Mouse (Mus musculus) cortical plate, adult 2 months (tissue): ENCODE measurements around the gene Lmna. TPM values are rescaled to one million over a fixed set of nuclear protein-coding genes. Genes with fewer than 3 reads are reported as not detected.

ENCODE experiments used
- H3K27ac ChIP-seq: fragments of 200-500 bp; 2 replicates; pipeline ENCODE4 v1.5.1; 2012; ENCODE audit warnings: low read length, control low read depth, inconsistent platforms; ENCODE audit not compliant: insufficient read depth
- H3K4me1 ChIP-seq: fragments of 200-500 bp; 2 replicates; pipeline ENCODE4 v1.6.1; 2011; ENCODE audit warnings: low read length; ENCODE audit not compliant: control insufficient read depth, insufficient read depth
- H3K4me3 ChIP-seq: fragments of 200-500 bp; 2 replicates; pipeline ENCODE4 v1.5.1; 2011; ENCODE audit warnings: mild to moderate bottlenecking, low read length, control low read depth; ENCODE audit not compliant: insufficient read depth
- CTCF ChIP-seq: fragments of 200-500 bp; IDR thresholded peaks from 2 replicates; pipeline ENCODE4 v1.5.1; 2011; ENCODE audit warnings: mild to moderate bottlenecking, control low read depth, low read length; ENCODE audit not compliant: insufficient read depth; ENCODE audit errors: extremely low read depth
- POLR2A ChIP-seq: fragments of 200-500 bp; IDR thresholded peaks from 2 replicates; pipeline ENCODE4 v1.6.1; 2011; ENCODE audit warnings: mild to moderate bottlenecking, low read length, control low read depth; ENCODE audit not compliant: insufficient read depth; ENCODE audit errors: extremely low read depth
- polyA plus RNA-seq: library from polyadenylated mRNA; depleted of rRNA; stranded (reverse); fragments of >200 nt; gene quantifications from 2 replicates; pipeline ENCODE4 v1.2.3, GENCODE M21; 2012

The Lmna gene
- polyA plus RNA-seq, 1 experiment, result 64.7 TPM

DNA sequence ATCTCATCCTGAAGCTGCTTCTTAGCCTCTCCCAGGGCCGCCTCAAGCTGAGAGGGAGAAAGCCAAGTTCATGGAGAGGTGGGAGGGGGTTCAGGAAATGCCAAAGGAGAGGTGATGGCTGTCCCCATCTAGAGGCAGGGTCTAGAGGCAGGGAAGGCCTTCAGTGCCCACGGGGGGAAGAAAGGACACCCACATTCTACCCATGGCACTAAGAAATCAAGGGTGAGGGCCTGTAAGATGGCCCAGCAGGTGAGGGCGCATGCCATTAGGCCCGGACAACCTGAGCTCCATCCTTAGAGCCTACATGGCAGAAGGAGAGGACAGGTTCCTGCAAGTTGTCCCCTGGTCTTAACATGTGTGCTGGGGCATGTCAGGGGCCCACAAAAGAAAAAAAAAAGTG, 22.9 kb downstream of the Lmna start:
- H3K4me1 ChIP-seq, result peaks cover 5% of the 10 kb centered on the region; the same call in 1 of the 2 replicates
- H3K4me3 ChIP-seq, result no peak overlapping the region
- no peak overlapping the region for H3K27ac ChIP-seq
- TF ChIP-seq CTCF (no peak), POLR2A (no peak)

DNA sequence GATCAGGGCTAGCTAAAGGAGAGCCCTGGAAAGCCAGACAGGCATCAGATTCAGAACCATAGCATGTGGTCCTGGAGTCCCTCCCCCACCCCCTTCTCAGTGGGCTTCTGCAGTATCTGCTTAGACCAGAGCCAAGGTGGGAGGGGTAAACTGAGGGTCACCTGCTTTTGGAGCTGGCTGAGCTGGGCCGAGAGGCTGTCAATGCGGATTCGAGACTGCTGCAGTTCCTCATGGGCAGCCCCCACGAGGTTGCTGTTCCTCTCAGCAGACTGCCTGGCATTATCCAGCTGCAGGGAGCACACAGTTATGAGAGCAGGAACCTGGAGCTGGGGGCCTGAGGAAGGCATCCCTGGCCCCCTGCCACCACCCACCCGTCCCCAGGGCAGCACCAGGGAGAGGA, 23.7 kb downstream of the Lmna start:
- Histone ChIP-seq H3K27ac (no peak overlapping the region), H3K4me3 (no peak overlapping the region), H3K4me1 (peaks cover 5% of the 10 kb centered on the region; the same call in 1 of the 2 replicates)
- no peak for TF ChIP-seq POLR2A
- no peak for TF ChIP-seq CTCF

- no peak for TF ChIP-seq POLR2A
- no peak for TF ChIP-seq CTCF
- Histone ChIP-seq H3K4me3 (no peak overlapping the region), H3K4me1 (peaks cover 1% of the 10 kb centered on the region; the same call in 1 of the 2 replicates), H3K27ac (no peak overlapping the region)
These were observed 25.0 kb downstream of the Lmna start for GRCm38 (mm10) chr3:88484597-88485316.

DNA sequence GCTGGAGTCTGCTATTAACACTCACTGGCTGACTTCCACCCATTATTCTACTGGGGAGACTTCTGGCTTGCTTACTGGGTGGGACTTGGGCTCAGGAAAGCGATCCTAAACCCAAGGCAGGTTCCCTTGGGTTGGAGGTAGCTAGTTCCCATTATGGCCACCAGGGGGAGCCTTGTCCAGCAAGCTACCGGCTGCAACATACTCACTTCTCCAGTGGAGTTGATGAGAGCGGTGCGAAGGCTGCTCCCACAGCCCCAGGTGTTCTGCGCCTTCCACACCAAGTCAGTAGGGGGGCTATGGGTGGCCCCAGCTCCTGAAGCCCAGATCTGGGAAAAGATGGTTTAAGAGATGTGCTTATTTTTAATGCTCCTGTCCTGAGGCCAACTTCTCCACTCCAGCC, 26.1 kb downstream of the Lmna start:
- Histone ChIP-seq H3K4me1 (no peaks in the 10 kb centered on the region; the same call in 1 of the 2 replicates), H3K4me3 (no peak overlapping the region), H3K27ac (no peak overlapping the region)
- no peak for TF ChIP-seq POLR2A
- peak; percentile 89 for TF ChIP-seq CTCF

DNA sequence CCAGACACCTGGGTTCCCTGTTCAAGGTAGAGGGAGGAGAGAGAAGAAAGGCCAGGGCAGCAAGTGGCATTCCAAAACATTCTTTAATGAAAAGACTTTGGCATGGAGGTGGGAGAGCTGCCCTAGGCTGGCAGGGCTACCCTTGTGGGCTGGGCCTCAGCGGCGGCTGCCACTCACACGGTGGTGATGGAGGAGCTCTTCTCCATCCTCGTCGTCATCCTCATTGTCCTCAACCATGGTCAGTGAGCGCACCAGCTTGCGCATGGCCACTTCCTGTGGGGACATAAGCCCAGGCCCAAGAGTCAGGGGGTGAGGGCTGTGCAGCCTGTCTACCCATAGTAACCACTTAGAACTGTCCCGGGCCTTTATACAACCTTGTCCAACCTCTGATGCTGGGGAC, 26.6 kb downstream of the Lmna start:
- Histone ChIP-seq H3K4me1 (no peaks in the 10 kb centered on the region; the same call in 1 of the 2 replicates), H3K4me3 (no peak overlapping the region), H3K27ac (no peak overlapping the region)
- TF ChIP-seq CTCF (no peak), POLR2A (no peak)

GRCm38 (mm10) chr3:88482336-88482735, 27.4 kb downstream of the Lmna start:
- H3K27ac ChIP-seq, result no peak overlapping the region
- TF ChIP-seq CTCF (no peak), POLR2A (no peak)

GRCm38 (mm10) chr3:88481372-88482040, 28.2 kb downstream of the Lmna start:
- TF ChIP-seq CTCF (no peak), POLR2A (no peak)
- no peaks in the 10 kb centered on the region; the same call in 1 of the 2 replicates for H3K4me1 ChIP-seq
- H3K27ac ChIP-seq, result no peak overlapping the region
- H3K4me3 ChIP-seq, result no peak overlapping the region

More at GRCm38 (mm10) chr3:88482336-88482735, 27.4 kb downstream of the Lmna start:
- Histone ChIP-seq H3K4me3 (no peak overlapping the region), H3K4me1 (no peaks in the 10 kb centered on the region; the same call in 1 of the 2 replicates)

- H3K4me1 ChIP-seq, result no peaks in the 10 kb centered on the region; the same call in 1 of the 2 replicates
- no peak for TF ChIP-seq POLR2A
- TF ChIP-seq CTCF, result no peak
- H3K4me3 ChIP-seq, result no peak overlapping the region
- H3K27ac ChIP-seq, result no peak overlapping the region
These were observed 29.1 kb downstream of the Lmna start for GRCm38 (mm10) chr3:88480679-88481078.

GRCm38 (mm10) chr3:88479828-88480227, 29.9 kb downstream of the Lmna start:
- no peak for TF ChIP-seq POLR2A
- H3K27ac ChIP-seq, result no peak overlapping the region
- no peaks in the 10 kb centered on the region; the same call in 1 of the 2 replicates for H3K4me1 ChIP-seq
- no peak overlapping the region for H3K4me3 ChIP-seq

GRCm38 (mm10) chr3:88479163-88479562, 30.6 kb downstream of the Lmna start:
- Histone ChIP-seq H3K4me1 (no peaks in the 10 kb centered on the region; the same call in 1 of the 2 replicates), H3K27ac (no peak overlapping the region)
- no peak for TF ChIP-seq POLR2A
- TF ChIP-seq CTCF, result no peak

More at GRCm38 (mm10) chr3:88479163-88479562, 30.6 kb downstream of the Lmna start:
- no peak overlapping the region for H3K4me3 ChIP-seq
